Mouse (Mus musculus) thymus, adult 2 months (tissue): ENCODE measurements around the gene Upk1a. TPM values are rescaled to one million over a fixed set of nuclear protein-coding genes. Genes with fewer than 3 reads are reported as not detected.

Experiments used
- DNase-seq: peaks from one replicate; pipeline ENCODE4 v3.0.0; 2021
- H3K27ac ChIP-seq: fragments of 200-500 bp; 2 replicates; pipeline ENCODE4 v1.5.1; 2012; ENCODE audit warnings: low read length, control low read depth; ENCODE audit not compliant: control insufficient read depth, insufficient read depth
- H3K27me3 ChIP-seq: fragments of 200-500 bp; 2 replicates; pipeline ENCODE4 v1.6.1; 2012; ENCODE audit warnings: mild to moderate bottlenecking, low read length, moderate library complexity, mixed read lengths; ENCODE audit not compliant: control insufficient read depth, insufficient read depth
- H3K36me3 ChIP-seq: fragments of 200-500 bp; 2 replicates; pipeline ENCODE4 v1.6.1; 2012; ENCODE audit warnings: mild to moderate bottlenecking, low read length, moderate library complexity; ENCODE audit not compliant: control insufficient read depth, insufficient read depth
- H3K4me1 ChIP-seq: fragments of 200-500 bp; replicated peaks from 2 replicates; pipeline ENCODE4 v1.6.1; 2012; ENCODE audit warnings: low read length; ENCODE audit not compliant: control insufficient read depth, insufficient read depth
- H3K4me3 ChIP-seq: fragments of 200-500 bp; 2 replicates; pipeline ENCODE4 v1.5.1; 2012; ENCODE audit warnings: mild to moderate bottlenecking, low read length, control low read depth, moderate library complexity; ENCODE audit not compliant: control insufficient read depth, insufficient read depth
- CTCF ChIP-seq: fragments of 200-500 bp; IDR thresholded peaks from 2 replicates; pipeline ENCODE4 v1.5.1; 2012; ENCODE audit warnings: mild to moderate bottlenecking, control low read depth, low read length, moderate library complexity, borderline replicate concordance; ENCODE audit not compliant: control insufficient read depth, poor library complexity, insufficient read depth; ENCODE audit errors: extremely low read depth
- POLR2A ChIP-seq: fragments of 200-500 bp; IDR thresholded peaks from 2 replicates; pipeline ENCODE4 v1.6.1; 2012; ENCODE audit warnings: mild to moderate bottlenecking, low read length, control low read depth, moderate library complexity; ENCODE audit not compliant: control insufficient read depth, poor library complexity, insufficient read depth; ENCODE audit errors: extremely low read depth
- WGBS: fragments of 180-500 bp; shearing (Covaris S2); methylation state at CpG from one replicate; pipeline ENCODE4 v1.1.7; 2018; 5-methylcytosine and 5-hydroxymethylcytosine counted together
- polyA plus RNA-seq: library from polyadenylated mRNA; depleted of rRNA; stranded (reverse); fragments of >200 nt; gene quantifications from 2 replicates; pipeline ENCODE4 v1.2.3, GENCODE M21; 2012

The Upk1a gene
- polyA plus RNA-seq, 1 experiment, result 7.5 TPM

- WGBS, result 94% methylated on average over 10 of the region's 10 CpGs
- Histone ChIP-seq H3K4me1 (peaks cover 6% of the 10 kb centered on the region), H3K27me3 (no peaks in the 10 kb centered on the region), H3K4me3 (no peak overlapping the region), H3K27ac (no peak overlapping the region), H3K36me3 (peaks cover 61% of the 10 kb centered on the region)
- DNase-seq, result no peak
- no peak for TF ChIP-seq CTCF
These were observed 28.3 kb downstream of the Upk1a start for GRCm38 (mm10) chr7:30584339-30584738.

GRCm38 (mm10) chr7:30581547-30581946 lies 31.1 kb downstream of the Upk1a start:
- Histone ChIP-seq H3K27me3 (no peaks in the 10 kb centered on the region), H3K4me1 (no peaks in the 10 kb centered on the region), H3K4me3 (no peak overlapping the region), H3K27ac (no peak overlapping the region), H3K36me3 (peaks cover 89% of the 10 kb centered on the region)
- WGBS, result 97% methylated on average over 16 of the region's 16 CpGs
- TF ChIP-seq CTCF, result no peak
- no peak for TF ChIP-seq POLR2A
- no peak for DNase-seq

- Histone ChIP-seq H3K4me3 (no peak overlapping the region), H3K36me3 (peaks cover 92% of the 10 kb centered on the region), H3K4me1 (no peaks in the 10 kb centered on the region), H3K27me3 (no peaks in the 10 kb centered on the region), H3K27ac (no peak overlapping the region)
- 95% methylated on average over 8 of the region's 8 CpGs for WGBS
- TF ChIP-seq CTCF (no peak), POLR2A (no peak)
- no peak for DNase-seq
These were observed 32.7 kb downstream of the Upk1a start for GRCm38 (mm10) chr7:30579950-30580349.

- TF ChIP-seq POLR2A, result no peak
- no peak for TF ChIP-seq CTCF
- Histone ChIP-seq H3K27ac (no peak overlapping the region), H3K36me3 (peaks cover 80% of the 10 kb centered on the region), H3K4me3 (no peak overlapping the region), H3K27me3 (no peaks in the 10 kb centered on the region), H3K4me1 (no peaks in the 10 kb centered on the region)
- 92% methylated on average over 2 of the region's 2 CpGs for WGBS
- no peak for DNase-seq
These were observed 39.7 kb downstream of the Upk1a start for GRCm38 (mm10) chr7:30572969-30573368.

- no peak overlapping the region for H3K4me3 ChIP-seq
- peaks cover 75% of the 10 kb centered on the region for H3K36me3 ChIP-seq
- TF ChIP-seq POLR2A (no peak), CTCF (no peak)
- DNase-seq, result no peak
- H3K4me1 ChIP-seq, result no peaks in the 10 kb centered on the region
- 95% methylated on average over 5 of the region's 5 CpGs for WGBS
- no peak overlapping the region for H3K27ac ChIP-seq
- no peaks in the 10 kb centered on the region for H3K27me3 ChIP-seq
These were observed 40.3 kb downstream of the Upk1a start for GRCm38 (mm10) chr7:30572389-30572788.

GRCm38 (mm10) chr7:30567555-30567954 lies 45.1 kb downstream of the Upk1a start:
- H3K4me1 ChIP-seq, result peaks cover 15% of the 10 kb centered on the region
- no peak overlapping the region for H3K27ac ChIP-seq
- peaks cover 26% of the 10 kb centered on the region for H3K36me3 ChIP-seq
- no peaks in the 10 kb centered on the region for H3K27me3 ChIP-seq
- H3K4me3 ChIP-seq, result no peak overlapping the region
- WGBS, result 96% methylated on average over 11 of the region's 11 CpGs
- DNase-seq, result no peak
- TF ChIP-seq POLR2A, result no peak
- TF ChIP-seq CTCF, result no peak

- no peak overlapping the region for H3K4me3 ChIP-seq
These were observed 46.6 kb downstream of the Upk1a start for GRCm38 (mm10) chr7:30566033-30566432.

More at GRCm38 (mm10) chr7:30566033-30566432, 46.6 kb downstream of the Upk1a start:
- 90% methylated on average over 9 of the region's 9 CpGs for WGBS
- DNase-seq, result no peak
- Histone ChIP-seq H3K27ac (no peak overlapping the region), H3K36me3 (peaks cover 20% of the 10 kb centered on the region), H3K4me1 (peaks cover 18% of the 10 kb centered on the region), H3K27me3 (no peaks in the 10 kb centered on the region)
- TF ChIP-seq CTCF, result no peak
- TF ChIP-seq POLR2A, result no peak
